Mouse (Mus musculus): ENCODE data around the gene Siae. TPM values are rescaled to one million over a fixed set of nuclear protein-coding genes. Genes with fewer than 3 reads are reported as not detected.

Siae gene
- polyA plus RNA-seq, 1 experiment: 17.1 TPM

DNA sequence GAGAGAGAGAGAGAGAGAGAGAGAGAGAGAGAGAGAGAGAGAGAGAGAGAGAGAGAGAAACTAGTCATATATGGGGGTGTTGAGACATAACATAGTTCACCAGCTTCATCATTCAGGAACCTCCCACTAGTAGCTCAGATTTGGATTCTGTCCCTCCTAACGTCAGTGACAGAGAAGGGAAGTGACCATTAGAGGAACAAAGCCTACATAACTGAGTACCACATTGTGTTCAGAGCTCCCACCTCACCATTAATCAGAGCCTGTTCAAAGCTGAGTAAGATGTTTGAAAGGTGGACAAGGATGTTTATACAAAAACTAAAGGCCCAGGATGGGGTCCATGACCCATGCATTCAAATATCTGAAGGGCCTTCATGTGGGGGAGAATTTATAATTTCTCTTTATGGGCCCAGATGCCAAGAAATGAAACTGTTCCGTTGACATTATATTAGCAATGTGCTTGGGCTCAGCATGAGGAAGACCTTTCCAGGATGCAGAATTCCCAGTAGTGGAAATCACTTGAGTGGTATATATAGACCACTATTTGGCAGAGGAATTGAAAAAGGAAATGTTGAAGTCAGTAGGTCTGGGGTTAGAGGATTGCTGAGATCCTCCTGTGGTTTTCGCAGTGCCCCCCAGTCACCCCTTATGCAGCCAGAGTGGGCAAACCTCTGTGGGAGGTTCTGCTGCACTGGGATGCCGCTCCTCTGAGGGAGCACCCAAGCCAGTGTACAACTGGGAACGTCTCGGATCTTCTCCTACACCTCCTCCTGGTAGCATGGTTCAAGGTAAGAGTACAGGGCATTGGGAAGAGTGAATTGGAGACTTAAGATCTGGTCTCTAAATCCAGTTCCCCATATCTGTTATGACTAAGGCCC lies 14.6 kb upstream of the Siae start:
- DNase-seq (ENCODE audit: low spot score): no peak

DNA sequence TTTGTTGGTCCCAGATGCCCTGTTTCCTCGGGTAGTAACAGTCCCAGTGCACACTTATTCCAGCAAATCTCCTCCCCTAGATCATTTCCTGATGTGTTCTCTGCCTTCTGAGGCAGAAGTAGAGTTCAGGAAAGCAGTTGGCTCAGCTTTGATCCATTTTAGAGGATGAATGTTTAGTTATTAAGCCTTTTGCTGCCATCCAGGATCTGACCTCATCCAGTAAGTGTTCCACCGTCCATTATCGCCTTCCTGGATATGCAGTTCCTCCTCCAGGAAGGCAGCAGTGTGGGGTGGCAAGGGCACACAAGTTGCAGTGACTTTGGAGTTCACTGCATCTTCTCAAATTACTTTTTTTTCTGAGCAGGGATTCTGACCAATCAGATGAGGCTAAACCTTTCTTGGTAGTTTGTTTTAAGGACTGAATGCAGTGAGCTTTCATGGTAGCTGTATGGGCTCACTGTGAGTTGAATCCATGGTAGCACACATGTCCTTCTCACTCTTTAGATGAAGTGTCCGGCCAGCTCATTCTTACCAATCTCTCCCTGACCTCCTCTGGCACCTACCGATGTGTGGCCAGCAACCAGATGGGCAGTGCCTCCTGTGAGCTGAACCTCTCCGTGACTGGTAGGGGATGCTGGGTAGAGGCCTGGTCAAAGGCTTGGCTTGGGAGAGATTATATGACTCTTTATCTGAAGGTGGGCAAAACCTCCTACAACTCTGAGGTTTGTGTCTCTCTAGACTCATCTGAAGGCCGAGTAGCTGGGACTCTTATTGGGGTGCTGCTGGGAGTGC lies 13.5 kb upstream of the Siae start:
- no peak for DNase-seq (ENCODE audit: low spot score)

DNA sequence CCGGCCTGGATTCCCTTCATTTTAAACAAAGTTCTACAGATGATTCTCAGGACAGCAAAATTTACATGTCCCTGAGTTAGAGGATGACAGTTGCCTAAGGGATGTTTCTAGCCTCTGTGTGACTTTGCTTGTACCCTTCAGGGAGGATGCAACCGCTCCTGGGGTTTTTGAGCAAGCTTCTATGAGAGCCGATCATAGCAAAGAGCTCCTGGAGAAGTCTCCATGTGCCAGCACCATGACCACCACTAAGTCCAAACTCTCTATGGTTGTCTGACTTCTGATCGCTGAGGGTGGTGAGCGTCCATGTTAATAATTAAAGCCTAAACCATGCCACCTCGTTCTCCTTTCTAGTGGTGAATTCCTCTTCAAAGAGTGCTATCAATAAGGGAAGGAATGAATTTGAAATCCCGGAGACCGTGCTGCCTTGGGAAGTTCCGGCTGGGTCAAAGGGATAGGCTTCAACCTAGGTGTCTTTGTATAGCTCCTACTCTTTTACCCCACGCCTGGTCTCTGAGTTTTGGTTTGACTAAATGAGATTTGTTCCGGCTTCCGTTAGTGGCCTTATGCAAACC lies 11.5 kb upstream of the Siae start:
- DNase-seq (ENCODE audit: low spot score): no peak

DNA sequence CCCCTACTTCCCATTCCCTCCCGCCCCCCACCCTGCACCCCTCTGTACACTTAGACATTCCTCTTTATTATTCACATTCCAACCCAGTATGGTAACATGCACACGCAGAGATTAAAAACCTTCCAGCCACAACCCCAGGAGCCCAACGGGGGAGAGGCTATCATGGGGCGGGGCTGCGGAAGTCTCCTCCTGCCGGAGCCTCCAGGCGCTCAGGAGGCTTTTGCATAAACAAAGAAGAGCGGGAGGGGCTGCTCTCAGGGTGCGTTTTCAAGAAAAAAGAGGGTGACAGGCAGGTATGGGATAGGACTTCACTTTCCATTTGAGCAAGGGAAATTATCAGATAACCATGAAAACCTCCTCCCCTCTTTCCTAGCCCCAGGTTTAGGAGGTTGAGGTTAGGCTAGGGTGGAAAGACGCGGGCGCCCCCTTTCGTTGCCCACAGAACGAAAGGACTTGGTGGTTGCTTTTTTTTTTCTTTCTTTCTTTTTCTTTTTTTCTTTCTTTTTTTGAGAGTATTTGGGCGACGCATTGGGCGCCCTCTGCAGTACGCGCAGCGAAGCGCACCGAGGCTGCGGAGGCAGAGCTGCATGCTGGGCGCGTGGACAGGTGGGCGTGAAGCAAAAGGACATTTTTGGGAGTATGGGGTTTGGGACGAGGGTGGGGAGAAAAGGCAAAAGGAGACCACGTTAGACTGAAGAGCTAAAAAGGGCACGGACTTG lies 10.9 kb upstream of the Siae start:
- peak; percentile 45 for DNase-seq (ENCODE audit: low spot score)

DNA sequence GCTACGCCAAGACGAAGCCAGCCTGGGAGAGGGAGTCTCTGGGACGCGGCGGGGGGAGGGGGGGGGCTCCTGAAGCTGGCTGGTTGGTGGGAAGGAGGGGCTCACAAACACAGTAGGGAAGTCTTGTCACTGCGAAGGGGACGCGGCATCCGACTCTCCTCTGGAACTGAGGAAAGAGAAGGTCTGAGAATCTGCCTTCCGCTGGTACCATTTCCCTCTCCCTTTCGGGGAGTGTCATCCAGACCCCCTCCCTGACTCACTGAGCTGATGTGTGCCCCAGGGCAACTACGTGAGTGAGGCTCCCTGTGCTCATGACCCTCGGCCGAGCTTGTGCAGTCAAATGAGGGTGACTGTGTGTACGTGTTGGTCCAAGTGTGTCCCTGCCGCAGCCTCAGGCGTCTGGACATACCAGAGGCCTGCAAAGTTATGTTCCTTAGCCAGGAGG lies 10.3 kb upstream of the Siae start:
- DNase-seq (ENCODE audit: low spot score): no peak

DNA sequence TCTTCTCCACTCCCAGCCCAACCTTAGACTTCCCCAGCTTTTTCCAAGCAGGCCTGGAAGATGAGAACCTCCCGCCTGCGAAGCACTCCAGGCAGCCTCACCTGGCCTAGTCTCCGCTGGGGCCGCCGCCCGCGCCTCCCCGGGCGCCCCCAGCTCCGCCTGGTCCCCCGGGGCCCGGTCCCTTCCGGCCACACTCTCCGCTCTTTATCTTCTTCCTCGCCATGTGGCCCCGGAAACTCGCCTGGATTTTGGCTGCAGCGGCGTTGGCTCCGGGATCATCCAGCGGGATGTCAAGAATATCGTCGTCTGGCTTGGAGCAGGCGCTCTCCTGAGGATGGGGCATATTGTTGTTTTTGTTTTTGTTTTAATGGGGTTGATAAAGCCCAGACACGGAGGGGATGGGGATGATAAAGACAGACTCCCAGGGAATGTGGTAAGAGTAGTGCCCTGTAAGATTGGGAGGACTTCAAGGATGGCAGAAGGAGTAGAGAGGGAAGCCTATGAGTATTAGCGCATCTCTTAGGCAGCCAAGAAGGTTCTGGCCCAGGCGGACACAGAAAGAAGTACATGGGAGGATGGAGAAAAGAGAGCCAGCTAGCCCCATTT lies 9.5 kb upstream of the Siae start:
- no peak for DNase-seq (ENCODE audit: low spot score)

DNA sequence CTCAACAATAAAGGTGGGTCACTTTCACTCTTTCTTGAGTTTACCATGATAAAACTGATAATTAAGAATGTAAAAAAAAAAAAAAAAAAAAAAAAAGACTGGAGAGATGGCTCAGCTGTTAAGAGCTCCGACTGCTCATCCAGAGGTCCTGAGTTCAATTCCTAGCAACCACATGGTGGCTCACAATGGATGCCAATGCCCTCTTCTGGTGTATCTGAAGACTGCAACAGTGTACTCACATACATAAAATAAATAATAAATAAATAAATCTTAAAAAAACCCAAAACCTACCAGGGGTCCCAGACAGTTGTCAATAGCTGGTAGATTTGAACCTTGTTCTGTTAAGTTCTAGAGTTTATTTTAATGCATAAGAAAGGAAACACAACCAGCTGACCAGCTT lies 8.6 kb upstream of the Siae start:
- DNase-seq (ENCODE audit: low spot score): no peak

DNA sequence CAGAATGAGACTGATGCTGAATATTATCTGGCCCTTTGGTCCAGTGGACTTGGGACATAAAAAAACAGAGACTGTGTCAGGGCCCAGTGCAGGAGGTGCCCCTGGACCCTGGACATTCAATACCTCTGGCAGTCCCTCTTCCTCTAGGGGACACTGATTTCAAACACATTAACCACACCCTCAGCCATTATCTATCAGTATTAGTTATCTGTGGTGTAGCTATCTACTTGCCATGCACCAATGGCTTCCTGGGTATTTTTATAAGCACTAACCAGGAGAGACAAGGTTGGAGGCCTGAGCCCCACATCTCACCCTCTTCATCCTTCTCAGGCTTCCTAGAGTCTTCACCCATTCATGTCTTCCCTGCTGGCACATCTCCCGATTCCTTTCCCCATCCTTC lies 5.1 kb upstream of the Siae start:
- no peak for DNase-seq (ENCODE audit: low spot score)

DNA sequence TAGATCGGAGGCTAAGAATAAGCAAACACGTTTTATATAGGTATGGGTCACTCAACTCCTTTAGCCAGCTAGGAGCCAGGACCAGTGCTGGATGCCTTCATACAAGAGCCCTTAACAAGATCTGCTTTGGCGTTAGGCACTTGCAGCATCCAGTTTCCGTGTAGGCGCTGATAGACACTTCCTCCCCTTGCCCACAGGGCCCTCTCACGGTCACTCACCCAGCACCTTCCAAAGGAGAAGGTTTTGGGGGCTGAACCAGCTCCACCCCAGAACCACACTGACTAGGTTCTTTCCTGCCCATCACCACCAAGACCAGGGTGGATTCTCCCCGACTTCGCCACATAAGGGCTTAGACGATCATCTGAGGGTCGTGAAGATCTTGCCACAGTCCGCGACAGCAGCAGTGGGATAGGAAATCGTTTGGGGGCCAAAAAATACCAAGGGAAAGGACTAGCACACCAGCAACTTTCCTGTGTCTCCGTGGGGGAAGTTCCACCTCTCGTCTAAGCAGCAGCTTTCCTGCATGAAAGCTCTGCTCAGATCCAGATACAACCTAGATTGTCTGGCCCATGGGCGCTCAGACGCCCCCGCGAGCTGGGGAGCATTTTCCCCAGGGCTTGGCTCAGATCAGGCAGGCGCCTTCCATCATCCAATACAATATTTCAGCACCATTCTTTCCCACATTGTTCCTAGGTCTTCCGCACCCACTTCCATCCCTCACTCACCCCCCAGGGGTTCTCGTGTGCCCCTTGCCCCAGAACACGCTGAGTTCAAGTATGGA lies 3.6 kb upstream of the Siae start:
- DNase-seq (ENCODE audit: low spot score): no peak

DNA sequence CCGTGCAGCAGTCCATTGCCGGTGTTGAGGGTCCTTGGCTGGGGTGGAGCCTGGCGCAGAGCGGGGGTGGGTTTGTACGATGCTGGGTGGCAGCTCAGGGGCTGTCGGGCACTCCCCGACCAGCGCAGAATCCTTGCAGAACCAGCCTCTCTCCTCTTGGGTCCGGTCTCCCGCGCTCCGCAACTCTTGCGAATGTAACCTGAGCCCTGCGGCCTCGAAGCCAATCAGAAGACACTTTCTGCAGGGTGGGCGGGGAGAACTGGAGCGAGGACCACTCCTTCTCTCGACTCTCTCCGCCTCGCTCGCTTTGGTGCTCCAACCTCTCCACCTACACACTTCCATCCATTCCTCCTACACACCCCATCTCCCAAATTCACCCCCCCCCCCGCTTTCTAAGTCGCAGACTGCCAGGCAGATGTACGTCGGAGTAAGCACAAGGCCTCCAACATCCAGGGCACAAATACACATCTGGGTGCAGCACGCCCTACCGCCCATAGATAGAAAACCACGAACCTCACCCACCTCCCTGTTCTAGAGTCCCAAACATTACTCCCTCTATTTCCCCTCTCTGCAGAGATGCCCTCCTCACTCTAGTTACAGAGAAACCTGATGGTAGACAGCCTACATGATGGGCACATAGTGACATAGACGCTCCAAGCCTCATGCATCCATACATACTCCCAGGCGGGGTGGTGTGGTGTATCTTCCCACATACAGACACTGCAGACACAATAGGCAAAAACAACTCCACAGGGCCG lies 2.8 kb upstream of the Siae start, which contains the start of gene Nrgn:
Gene Nrgn, minus strand, starts transcription at position 369 of the 758 bp plus-strand sequence.
- peak; percentile 56 for DNase-seq (ENCODE audit: low spot score)

DNA sequence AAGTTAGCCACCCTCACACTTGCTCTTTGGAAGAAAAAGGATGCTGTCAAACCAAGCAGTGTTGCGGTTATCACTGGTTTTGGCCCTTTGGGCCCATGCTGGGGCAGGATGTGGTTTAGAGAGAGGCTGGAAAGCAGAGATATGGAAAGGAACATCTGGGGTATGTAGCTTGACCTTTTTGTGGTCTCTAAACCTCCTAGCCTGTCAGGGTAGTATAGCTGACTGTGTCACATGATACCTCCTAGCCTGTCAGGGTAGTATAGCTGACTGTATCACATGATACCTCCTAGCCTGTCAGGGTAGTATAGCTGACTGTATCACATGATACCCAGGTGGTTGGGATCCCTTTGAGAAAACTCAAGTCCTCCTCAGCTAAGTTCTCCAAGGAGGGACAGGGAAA lies 1.2 kb upstream of the Siae start:
- DNase-seq (ENCODE audit: low spot score): no peak

DNA sequence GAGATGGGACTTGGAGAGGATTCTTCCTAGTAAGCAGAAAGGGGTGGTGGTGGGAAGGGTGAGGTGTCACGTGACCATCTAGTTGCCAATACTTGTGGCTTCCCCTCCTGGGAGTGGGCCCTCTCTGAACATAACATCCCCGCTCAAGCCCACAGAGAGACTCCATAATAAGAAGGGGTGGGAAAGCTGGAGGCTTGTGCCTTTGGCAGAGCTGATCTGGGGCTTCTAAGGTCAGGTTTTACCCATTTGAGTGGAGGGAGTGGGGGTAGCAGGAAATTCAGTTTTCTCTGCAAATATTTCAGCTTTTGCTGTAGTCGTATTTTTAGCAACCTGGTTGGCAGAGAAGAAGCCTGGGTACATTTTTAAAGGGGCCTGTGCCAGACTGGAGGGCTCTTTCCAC lies 868 bp downstream of the Siae start:
- no peak for DNase-seq (ENCODE audit: low spot score)

DNA sequence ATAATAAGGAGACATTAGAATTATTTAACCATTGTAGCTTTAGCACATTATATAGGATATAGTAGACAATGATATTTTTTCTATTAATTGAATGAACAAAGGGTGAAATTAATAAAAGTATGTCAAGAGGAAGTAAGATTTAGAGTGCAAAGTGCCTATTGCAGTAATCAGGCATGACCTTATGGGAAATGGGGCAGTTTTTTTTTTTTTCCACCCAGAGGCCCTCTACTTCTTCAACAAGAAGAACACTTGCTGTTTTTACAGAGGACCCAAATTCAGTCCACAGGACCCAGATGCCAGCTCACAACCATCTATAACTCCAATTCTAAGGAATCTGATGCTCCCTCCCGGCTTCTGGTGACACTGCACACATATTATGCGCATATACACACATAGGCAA lies 5.1 kb downstream of the Siae start:
- no peak for DNase-seq (ENCODE audit: low spot score)

DNA sequence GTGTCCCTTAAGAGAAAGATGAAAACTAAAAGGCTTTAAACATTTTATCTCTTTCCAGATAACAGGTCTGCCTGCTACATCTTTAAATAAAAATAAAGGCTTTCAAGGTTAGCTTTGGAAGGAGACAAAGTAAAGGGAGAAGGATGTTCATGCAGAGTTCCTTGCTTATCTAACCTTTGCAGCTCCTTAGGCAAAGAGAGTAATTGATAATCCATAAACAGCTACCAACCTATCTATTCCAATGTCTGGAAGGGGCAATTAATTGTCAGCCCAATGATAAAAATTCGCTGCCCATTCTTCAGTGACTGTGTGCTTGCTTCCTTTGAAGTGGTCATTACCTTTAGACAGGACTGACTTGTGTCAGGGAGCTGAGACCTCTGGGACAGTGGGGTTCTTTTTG lies 8.3 kb downstream of the Siae start:
- no peak for DNase-seq (ENCODE audit: low spot score)

DNA sequence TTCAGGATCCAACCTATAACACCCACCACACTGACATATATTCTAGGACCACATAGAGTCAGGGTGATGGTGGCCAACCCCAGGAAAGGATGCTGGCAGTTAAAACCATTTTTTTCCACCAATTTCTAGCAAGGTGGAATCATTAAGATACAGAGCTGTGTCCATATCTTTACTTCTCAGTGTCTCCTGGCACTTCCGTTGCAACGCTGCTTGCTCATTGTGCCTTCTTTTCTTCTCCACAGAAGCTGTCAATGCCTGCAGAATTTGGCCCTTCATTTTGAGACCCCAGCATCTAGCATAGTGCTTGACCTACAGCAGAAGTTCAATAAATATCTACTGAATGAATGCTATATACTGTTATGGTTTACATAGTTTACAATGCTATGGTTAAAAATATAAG lies 11.5 kb downstream of the Siae start:
- DNase-seq (ENCODE audit: low spot score): no peak

DNA sequence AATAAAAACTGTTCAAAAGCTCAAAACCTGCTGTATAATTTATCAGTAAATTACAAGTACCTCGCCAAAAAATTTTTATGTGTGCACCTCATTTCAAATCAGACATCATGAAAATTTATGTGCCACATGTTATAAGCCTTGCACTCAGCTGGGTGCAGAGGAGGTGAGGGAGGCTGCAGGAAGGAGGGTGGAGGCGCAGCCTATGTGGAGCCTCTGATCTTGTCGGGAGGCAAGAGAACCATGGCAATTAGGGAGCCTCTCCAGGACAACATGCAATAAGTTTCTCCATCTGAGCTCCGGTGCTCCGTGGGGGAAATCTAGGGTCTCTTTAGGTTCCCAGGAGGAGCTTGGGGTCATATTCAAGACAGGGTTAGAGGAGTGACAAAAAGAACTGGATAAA lies 12.0 kb downstream of the Siae start:
- no peak for DNase-seq (ENCODE audit: low spot score)

DNA sequence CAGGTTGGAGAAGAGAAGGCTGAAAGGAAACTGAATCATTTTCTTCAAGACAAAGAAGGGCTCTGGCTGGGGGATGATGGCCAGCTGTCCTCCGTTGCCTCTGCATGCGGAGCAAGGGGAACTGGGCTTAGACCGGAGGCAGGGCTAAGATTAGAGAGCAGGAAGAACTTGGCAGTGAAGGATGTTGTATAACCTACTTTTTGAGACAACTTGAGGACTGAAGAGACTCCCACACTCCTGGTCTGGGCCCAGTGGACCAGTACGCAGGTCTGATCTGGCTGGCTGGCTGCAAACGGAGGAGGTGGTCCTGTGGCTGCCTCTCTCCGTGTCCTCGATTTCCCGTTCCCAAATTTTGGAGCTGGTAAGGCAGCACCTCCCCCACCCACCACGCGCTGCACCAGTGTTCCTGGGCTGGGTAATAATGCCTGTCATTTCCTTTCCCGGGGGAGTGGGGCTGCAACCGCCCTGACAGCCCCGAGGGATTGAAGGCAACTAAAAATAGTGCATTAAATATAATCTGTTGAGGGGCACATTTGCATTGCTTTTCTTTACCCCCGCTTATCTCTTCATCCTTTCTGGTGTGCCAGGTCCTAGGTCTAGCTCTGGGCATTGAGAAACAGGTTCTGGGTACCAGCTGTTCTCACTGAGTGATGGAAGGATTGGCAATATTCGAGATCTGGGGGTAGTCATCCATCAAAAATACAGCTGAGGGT lies 12.6 kb downstream of the Siae start:
- DNase-seq (ENCODE audit: low spot score): no peak

DNA sequence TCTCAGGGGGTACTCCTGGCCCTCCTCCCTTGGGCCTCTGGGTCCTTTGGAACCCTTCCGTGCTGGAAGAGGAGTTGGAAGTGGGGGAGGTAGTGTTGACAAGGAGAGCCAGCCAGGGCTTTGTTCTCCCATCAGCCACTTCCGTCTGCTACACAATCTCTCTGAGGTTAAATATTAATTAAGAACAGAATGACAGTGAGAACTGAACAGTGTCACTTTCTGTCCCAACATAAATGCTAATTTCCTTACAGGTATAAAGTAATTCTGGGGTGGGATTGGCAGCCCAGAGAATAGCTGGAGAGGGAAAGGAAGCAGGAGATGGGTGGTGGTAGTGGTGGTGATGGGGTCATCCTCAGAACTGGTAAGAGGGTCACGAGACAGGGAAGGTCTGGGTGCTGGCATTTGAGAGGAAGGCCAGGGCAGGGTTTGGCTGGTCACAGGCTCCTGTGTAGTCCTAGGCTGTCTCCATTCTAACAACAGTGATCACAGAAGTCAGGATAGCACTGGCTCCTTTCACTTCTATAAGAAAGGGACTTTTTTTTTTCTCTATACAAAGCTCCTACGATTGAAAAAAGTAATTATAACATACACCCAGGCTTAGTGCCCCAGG lies 13.2 kb downstream of the Siae start:
- DNase-seq (ENCODE audit: low spot score): no peak

All from urinary bladder, adult 2 months (tissue).